Mouse (Mus musculus): ENCODE data around the gene Tbx3.

Gene Tbx3

DNA sequence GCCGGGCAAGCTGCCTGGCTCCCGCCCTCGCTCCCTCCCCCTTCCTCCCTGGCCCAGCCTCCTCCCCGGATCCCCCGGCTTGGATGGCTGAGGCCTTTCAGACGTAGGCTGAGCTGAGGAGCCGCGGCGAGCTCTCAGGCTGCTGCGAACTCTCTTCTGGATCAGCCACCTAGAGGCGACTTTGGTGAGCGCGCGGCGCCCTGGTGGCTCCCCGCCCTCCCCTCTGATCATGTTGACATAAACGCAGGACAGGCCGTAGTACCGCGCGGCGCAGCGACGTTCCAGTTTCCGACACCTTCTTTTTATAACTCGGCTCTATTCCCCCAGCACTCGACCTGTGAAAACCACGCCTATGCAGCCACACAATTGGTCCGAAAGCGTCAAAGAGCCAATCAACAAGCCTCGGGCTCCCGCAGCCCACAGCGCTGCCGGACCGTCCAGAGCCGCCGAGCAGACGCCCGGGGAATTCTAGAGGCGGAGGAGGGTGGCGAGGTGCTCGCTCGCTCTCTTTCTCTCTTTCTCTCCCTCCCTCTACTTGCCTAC, at the start of gene Tbx3:
Tbx3 (plus strand) TSS at position 104 of the 543 bp plus-strand sequence.
- DNase-seq (ENCODE audit: low spot score) = peak; percentile 94

DNA sequence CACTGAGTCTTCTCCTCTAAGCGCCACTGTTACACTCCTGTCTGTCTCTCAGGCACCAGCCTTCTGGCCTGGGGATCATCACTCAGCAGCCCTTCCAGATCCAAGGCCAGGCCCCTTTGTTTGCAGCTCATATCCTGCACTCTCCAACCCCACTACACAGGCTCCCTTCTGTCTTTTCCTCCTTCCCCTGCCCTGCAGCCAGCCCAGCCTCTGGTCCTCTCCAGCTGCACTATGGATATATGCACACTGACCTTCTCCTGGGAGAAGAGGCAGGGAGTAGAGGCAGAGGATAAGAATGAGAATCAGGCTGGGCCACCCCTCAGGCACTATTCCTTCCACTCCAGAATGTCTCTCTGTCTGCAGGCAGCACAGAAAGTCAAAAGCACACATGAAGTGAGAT, 48.4 kb upstream of the Tbx3 start:
- peak; percentile 28 for DNase-seq (ENCODE audit: low spot score)

DNA sequence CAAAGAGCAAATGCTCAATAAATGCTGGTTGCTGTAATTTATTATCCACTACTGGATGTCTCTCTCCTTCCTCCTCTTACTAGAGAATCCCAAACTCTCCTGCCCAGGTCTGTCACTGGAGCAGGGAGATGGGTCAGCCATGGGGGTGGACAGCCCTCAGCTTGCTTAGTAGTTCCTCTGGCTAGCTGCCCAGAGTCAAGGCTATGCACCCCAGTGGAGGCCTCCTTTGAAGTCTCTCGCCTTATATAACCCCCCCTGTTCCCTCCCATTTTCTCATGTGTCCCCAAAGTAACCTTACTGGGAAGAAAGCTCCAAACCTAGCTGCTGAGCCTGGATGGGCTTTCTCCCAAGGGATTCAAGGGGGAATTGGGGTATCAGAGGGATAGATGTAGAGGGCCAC, 45.9 kb upstream of the Tbx3 start:
- no peak for DNase-seq (ENCODE audit: low spot score)

DNA sequence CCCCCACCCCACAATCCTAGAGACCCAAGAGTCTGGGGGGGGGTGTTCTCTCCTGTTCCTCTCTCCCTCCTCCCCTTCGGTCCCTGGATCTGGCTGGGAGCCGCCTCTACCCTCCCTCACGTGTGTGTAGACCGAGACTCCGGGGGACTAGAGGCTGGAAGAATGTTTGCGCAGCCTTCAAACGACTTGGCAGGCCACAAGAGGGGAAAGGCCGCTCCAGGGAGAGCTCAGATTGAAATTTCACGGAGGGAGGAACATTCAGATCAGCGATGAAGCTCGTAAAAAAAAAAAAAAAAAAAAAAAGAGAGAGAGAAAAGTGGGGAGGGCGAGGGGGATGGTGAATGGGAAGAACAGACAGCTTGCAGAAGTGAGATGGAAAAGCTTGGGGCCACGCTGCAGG, 44.9 kb upstream of the Tbx3 start:
- peak; percentile 54 for DNase-seq (ENCODE audit: low spot score)

DNA sequence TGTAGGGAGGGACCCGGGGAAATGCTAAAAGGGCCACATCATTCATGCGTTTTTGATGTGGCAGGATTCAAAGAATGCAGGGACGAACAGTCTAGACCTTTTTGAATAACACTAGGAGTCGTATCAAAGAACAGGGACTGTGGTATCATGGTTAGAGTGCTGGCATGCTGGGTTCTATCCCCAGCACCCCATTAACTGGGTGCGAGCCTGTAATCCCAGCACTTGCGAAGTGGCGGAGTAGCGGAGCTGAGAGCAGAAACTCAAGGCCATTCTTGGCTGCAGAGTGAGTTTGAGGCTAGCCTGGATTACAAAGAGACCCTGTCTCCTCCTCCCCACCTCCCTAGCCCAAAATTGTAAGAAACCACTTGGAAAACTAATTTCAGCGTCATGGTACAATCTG, 44.3 kb upstream of the Tbx3 start:
- no peak for DNase-seq (ENCODE audit: low spot score)

DNA sequence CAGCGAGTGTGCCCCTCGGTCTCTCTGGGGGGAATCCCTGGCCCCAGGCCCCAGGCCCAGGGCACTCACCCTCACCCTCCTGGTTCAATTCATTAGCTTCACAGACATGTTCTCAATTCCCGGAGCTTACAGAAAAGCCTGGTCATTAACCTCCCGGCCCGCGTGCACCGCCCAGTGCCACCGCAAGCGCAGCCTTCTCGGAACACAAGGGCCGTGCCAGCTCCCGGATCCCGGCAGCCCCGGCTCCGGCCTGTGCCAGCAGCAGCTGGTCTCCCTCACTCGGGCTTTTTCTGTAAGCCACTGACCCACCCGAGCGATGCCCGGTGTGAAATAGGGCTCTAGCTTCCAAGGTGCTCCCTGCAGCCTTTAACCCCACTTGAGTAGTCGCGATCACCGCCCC, 43.8 kb upstream of the Tbx3 start:
- DNase-seq (ENCODE audit: low spot score) = no peak

DNA sequence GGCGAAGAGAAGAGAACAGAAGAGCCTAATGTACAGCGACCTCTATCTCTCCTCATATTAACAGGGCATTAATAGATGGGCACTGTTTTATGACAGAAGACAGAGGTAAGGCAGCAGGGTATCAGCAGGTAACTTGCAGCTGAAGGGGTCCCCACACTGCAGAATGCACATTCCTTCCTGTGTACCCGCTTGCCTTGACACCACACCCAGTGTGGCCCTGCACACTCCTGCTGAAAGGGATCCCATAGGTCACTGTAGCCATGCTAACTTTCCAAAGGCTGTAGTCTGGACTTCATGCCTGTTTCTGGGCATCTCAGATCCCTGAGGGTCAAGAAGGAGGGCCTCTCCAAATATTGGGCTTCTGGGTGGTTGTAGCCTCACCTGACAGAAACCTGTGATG, 42.4 kb upstream of the Tbx3 start:
- DNase-seq (ENCODE audit: low spot score) = no peak

DNA sequence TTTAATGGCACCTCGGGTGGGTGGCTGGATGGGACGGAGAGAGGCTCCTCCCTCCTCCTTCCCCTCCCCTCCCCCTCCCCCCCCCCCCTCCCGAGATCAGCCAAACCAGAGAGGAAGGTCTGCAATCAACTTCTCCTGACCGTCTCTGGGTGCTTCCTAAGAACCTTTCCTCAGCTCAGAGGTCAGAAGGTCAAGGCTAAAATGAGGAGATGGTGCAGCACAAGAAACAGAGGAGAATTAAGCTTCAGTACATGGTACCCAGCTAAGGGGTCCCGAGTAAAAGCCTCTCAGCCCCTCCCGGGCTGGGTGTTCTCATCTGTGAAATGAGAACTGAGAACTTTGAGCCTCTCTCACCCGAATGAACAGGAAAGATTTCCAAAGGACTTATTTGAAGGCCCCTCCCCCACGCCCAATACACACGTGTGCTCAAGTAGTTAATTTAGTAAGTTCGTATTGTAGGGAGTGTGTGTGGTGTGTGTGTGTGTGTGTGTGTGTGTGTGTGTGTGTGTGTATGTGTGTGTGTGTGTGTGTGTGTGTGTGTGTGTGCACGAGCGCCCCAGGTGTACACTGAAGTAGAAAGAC, 41.6 kb upstream of the Tbx3 start:
- peak; percentile 60 for DNase-seq (ENCODE audit: low spot score)

DNA sequence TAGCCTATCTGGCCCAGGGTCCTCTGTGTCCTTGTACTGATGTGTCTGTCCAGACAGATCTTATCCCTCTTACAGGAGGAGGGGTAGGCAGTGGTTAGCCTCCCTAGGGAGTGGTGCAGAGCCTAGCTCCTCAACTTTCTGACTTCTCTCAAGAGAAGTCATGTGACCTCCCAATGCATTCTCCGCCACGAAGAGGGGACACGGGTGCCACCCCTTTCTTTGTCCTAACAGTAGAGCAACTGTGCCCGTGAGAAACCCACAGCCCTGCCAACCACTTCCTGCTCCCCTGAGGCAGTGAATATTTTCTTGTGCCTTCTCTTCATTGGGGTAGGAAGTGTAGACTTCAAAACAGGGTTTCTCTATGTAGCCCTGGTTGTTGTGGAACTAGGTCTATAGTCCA, 36.9 kb upstream of the Tbx3 start:
- no peak for DNase-seq (ENCODE audit: low spot score)

DNA sequence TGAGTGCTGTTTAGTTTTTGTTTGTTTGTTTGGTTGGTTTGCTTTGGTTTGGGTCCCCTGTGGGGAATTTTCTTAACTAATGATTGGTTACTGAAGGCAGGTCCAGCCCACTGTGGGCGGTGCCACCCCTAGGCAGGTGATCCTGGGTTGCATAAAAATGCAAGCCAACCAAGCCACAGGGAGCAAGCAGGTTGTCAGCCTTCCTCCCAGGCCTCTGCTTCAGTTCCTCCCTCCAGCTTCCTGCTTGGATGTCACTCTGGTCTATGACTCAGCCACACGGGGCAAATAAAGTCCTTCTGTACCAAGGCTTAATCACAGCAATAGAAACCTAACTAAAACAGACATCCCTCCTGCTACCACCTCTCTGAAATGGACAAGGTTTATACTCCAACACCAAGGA, 35.6 kb upstream of the Tbx3 start:
- DNase-seq (ENCODE audit: low spot score) = no peak

DNA sequence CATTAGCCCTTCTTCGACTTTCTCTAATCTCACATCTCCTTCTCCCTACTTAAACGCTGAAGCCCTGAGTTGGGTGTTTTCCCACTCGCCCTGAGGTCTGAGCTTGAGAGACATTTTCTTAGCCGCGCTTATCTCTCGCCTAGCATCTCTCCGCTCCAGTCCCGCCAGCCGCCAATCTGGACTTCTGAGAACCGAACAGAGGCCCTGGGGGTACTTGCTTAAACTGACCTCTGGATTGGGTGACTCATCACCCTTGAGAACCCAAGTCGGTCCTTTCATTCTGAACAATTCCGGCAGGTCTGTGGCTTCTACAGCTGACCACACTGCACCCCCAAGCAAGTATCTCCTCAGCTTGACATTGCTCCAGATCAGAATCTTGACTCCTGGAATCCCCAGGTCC, 32.2 kb upstream of the Tbx3 start:
- DNase-seq (ENCODE audit: low spot score) = no peak

DNA sequence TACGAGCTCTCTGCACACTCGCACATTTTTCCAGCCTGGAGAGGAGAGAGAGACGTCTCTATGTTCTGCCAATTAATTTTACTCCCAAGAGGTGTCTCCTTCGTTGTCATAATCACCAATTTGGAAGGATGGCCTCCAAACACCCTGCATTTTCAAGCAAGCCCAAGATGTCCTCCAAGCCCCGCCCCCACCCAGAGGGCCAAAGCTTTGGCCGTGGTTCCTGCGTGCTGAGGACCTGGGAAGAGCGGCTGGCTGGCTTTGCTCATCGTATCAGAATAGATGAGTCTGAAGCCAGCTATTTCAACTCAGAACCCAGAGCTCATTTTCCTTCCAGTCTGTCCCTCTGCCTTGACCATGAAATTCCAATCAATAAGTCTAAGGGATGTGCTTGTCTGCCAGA, 29.4 kb upstream of the Tbx3 start:
- DNase-seq (ENCODE audit: low spot score) = no peak

DNA sequence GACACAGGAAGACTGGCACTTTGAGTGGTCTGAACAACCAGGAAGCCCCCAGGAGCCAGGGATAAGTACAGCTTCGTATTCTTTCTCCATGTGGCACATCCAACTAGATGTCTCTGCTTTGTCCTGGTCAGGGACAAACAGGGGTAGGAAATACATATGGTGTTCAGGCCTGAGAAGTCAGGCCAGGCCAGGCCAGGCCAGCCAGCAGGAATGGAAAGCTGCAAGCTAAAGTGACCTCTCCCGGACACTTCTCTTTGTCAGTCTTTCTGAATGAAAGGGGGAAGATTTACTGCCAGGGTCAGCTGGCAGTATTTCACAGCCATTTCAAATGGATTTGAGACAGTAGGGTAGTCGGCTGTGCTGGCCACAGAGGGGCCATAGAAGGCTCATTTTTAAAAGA, 28.8 kb upstream of the Tbx3 start:
- peak; percentile 56 for DNase-seq (ENCODE audit: low spot score)

DNA sequence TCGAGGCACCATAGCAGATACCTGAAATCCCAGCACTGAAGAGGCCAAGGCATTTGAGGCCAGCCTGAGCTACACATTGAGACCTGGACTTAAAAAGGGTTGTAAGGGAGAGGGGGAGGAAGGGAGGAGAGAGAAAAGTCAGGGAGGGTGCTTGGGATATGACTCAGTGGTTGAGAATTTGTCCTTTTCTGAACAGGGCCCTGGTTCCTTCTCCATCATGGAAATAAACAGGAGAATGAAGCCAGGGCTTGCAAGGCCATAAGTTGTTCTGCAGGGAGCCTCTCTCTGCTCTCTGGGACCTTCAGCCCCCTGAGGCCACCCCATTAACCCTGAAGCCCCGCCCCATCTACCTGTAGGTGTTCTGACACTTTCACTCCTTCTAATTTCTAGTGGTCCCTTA, 23.5 kb upstream of the Tbx3 start:
- no peak for DNase-seq (ENCODE audit: low spot score)

DNA sequence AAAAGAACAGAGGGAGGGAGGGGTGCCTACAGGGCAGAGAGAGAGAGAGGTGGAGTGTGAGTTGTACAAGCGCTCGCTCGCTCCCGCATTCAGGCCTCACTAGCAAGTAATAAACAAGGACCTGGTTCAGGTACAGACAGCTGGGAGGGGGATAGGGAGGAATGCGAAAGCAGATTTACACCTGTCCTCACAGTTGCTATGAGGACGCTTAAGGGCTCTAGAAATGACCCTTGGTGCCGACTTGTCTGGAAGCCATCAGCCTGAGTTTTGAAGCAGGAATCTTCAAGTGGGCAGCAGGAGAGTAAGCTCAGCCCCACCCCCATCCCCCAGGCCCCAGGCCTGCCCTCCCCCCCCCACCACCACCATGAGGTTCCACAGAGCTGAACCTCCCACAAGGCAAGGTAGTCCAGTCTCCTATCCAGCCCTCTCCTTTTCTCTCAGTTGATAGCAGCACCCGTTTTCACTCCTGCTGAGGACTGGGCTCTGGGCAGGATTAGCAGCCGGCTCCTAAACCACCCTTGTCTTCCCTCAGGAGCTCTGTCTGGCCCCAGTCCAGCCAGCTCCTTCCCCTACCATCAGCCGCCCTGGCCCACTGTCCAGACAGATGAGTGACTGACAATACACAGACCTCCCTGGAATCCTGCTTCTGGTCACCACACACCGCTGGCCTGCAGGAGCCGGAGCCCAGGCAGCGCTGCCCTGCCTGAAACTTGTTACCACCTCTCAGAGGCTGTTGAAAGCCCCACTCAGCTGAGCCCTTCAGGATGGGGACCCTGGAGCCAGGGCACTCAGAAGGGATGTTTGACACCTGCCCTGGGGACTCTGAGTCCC, 19.1 kb upstream of the Tbx3 start:
- peak; percentile 64 for DNase-seq (ENCODE audit: low spot score)

DNA sequence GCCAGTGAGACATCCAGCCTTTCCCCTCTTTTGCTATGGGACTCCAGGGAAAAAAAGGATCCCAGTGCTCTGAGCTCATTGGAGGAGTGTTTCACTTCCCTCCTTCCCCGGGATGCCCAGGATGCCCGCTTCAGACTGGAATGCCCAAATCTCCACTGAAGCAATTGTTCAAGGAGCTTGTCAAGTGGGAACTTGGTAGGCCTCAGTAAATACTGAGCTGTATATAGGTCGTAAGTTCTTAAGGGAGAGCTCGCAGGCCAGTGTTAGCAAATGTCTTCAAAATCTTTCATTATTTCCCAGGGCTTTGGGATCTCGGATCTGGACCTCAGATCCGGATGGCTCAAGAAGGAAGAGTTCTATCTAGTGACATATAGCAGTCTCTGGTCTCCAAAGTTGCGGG, 14.1 kb upstream of the Tbx3 start:
- no peak for DNase-seq (ENCODE audit: low spot score)

DNA sequence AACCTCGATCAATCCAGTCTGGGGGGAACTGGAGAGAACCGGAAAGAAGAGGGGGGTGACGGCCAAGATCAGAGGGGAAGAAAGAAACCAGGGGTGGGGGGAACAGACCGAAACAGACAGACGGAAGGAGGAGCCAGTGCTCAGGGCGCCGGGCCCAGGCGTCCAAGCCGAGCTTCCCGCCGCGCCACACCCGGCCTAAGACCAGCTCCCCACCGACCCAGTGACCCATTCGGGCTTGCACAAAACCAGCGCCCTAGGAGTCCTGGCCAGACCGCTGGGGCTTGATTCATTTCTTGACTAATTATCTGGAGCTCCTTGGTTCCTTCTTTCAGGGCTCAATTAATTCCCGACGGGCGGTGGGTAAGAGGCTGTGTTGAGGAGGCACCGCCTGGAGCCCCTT, 13.6 kb upstream of the Tbx3 start:
- DNase-seq (ENCODE audit: low spot score) = no peak

DNA sequence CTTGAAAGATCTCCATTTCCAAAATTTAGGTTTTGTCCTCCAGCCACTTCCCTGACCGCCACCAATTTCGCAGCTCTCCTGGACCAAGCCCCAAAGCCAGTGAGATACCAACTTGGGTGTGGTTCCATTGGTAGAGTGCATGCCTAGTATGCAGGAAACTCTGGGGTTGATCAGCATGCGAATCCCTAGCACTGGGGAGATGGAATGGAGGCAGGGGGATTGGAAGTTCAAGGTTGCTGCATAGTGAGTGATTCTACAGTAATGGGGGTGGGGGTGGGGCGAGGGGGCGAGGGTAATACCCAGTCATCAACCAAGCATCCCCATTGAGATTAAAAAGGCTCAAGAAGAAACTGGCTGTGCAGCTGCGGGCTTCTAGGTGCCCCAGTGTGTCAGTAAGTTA, 13.1 kb upstream of the Tbx3 start:
- no peak for DNase-seq (ENCODE audit: low spot score)

DNA sequence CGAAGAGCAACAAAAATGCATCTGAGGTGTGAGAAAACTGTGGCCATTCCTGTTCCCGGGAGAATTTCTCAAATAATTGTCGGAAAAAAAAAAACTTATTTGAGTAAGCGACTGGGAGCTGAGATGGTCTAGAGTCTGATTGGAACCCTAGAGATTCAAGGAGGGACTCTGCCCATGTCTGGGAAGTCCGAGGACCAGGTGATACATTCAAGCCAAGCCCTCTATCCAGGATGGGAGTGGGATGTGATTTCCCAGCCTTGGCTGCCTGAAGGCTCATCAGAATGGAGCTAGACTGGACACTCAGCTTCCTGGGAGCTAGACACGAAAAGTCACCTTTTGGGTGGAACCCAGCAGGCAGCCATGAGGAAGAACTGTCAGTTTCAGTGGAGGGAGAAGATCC, 12.7 kb upstream of the Tbx3 start:
- no peak for DNase-seq (ENCODE audit: low spot score)

DNA sequence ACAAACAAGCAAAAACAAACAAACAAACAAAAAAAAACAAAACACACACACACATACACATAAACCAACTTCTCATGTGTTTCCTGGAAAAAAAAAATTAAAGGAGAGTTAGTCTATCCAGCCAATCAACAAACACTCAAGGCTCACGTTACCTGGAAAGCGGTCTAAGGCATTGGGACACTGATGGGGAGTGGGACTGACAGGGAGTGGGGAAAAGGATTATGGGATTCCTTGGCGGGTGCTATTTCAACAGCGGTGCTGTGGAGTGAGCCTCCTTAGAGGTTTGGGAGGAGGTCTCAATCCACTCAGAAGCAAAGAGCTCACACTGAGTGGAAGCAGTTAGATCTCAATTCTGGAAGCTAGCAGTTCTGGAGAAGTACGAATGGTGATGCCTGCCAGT, 12.1 kb upstream of the Tbx3 start:
- DNase-seq (ENCODE audit: low spot score) = no peak

DNA sequence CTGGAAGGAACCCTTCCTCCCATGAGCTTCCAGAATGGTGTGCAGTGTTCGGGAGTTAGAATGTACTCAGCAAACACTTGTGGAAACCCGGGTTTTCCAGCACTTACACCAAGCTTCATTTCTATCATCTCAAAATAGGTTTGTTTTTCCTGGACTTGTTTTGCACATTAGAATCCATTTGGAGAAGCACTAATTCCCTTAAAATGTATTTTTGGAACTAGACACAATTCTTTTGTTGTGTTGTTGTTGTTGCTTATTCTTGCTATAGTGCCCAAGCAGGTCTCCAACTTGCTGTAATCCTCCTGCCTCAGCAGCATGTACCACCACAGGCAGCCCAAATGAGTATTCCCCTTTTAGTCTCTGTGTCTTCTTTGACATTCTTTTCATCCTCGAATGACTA, 11.4 kb upstream of the Tbx3 start:
- no peak for DNase-seq (ENCODE audit: low spot score)

DNA sequence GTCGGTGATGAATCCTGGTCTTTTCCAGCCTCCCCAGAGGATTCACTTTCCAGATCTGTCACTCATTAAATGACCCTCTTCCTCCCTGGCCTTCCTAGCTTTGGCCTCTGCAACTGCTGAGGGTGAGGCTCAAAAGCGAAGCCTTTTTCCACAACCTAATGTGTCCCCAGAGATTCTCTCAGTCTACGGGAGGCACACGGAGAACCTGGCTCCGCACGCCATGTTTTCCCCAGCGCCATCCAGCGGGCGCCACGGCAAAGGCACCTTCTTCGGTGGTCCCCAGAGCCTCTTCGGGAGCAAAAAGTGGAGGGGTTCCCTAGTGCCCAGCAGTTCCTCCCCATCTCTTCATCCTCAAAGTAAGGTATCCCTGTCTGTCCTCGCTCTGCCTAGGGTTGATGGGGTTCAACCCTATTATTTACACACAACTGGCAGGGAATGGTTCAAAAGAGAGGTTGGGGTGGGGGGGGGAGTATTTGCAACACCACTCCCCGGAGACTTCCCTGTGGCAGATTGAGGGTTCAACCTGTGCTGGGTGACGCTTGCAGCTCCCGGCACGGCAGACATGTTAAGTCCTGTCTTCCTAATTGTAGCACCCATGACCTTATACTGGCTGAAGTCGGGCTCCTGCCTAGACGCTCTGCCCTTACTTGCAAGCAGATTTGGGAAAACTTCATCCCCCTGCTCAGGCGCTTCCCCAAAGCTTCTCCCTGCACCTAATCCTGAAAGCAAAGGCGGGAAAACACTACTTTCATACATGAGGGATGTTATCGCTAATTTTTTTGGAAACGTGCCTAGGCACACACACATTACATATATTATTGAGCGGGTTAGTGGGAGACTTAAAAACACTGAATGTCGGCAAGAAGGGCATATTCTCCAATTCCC, 9.7 kb upstream of the Tbx3 start:
- no peak for DNase-seq (ENCODE audit: low spot score)

DNA sequence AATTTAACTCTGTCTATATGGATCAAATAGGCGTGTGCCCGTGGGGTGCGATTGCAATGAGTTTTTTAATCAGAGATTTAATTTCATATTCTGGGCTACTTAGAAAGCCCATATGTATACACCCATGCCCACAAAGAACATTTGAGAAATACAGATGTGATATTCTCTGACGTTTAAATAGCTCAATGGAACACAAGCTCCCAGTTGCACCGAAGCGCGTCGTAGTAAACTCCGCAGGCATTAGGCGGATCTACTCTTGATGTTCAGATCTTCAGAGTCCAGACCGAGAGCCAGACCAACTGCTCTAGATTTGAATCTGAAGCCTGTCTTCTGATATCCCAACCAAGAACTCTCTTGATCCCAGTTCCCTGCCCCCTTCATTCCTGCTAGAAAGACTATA, 9.0 kb upstream of the Tbx3 start:
- DNase-seq (ENCODE audit: low spot score) = no peak

Measured in embryo, embryonic 10 days (tissue).